Mouse (Mus musculus) heart, postnatal 14 days (tissue): ENCODE measurements around the gene Tapbpl. TPM values are rescaled to one million over a fixed set of nuclear protein-coding genes. Genes with fewer than 3 reads are reported as not detected.

Source experiments
- microRNA-seq, 2 experiments: library from miRNA; unstranded; fragments of <30 nt; microRNA quantifications; one replicate each; pipeline ENCODE4 v1.2.0; 2021 to 2022
- total RNA-seq, 2 experiments: library from RNA; stranded (reverse); gene quantifications; 2 replicates each; pipeline ENCODE4 v1.2.3; 2021

Tapbpl gene
- total RNA-seq, 2 experiments from 2014 or later, result 4.0 to 4.3 TPM

Small RNA genes within 50 kb of the gene (microRNA-seq; reads per million reads assigned to microRNA genes)
- gene Mir3098, result 1.7 to 3.8 reads per million in 2 experiments
- 0 reads per million in 2 experiments for gene Mir8113

Other genes with a start within 250 kb of the Tapbpl start
- gene Pianp, start 235.2 kb downstream of the Tapbpl start, total RNA-seq, result under 1 TPM; 0.60 to 0.66 TPM
- 10 to 100 TPM; 24.4 to 24.8 TPM for gene Zfp384, start 222.7 kb downstream of the Tapbpl start, total RNA-seq
- gene Ing4, start 192.1 kb downstream of the Tapbpl start, total RNA-seq, result 10 to 100 TPM; 40.6 to 41.9 TPM
- gene Acrbp, start 182.2 kb downstream of the Tapbpl start, total RNA-seq, result 1 to 10 TPM; 3.8 to 4.5 TPM
- gene Lpar5, start 163.9 kb downstream of the Tapbpl start, total RNA-seq, result under 1 TPM; 0.41 to 0.83 TPM
- 100 to 1,000 TPM; 141 to 145 TPM for gene Chd4, start 135.9 kb downstream of the Tapbpl start, total RNA-seq
- 10 to 100 TPM; 16.2 to 19.9 TPM for gene Nop2, start 100.0 kb downstream of the Tapbpl start, total RNA-seq
- gene Iffo1, start 86.6 kb downstream of the Tapbpl start, total RNA-seq, result 10 to 100 TPM in 1 of 2 experiments, 1 to 10 TPM in 1; 10.0 to 16.1 TPM
- gene Gapdh, start 65.4 kb downstream of the Tapbpl start, total RNA-seq, result 1,000 to 10,000 TPM; 3,924 to 4,148 TPM
- 10 to 100 TPM; 28.1 to 33.4 TPM for gene Ncapd2, start 40.2 kb downstream of the Tapbpl start, total RNA-seq
- 100 to 1,000 TPM; 279 to 289 TPM for gene Mrpl51, start 40.1 kb downstream of the Tapbpl start, total RNA-seq
- 1 to 10 TPM; 9.3 to 9.8 TPM for gene Vamp1, start 16.3 kb downstream of the Tapbpl start, total RNA-seq
- gene Cd27, start 5.2 kb upstream of the Tapbpl start, total RNA-seq, result 1 to 10 TPM in 1 of 2 experiments, under 1 TPM in 1; 0.91 to 7.5 TPM
- gene Tuba3a, start 54.2 kb upstream of the Tapbpl start, total RNA-seq, result not detected
- gene Ltbr, start 82.0 kb upstream of the Tapbpl start, total RNA-seq, result 10 to 100 TPM; 34.6 to 36.0 TPM
- 1 to 10 TPM in 1 of 2 experiments, under 1 TPM in 1; 1.00 to 1.1 TPM for gene Scnn1a, start 88.8 kb upstream of the Tapbpl start, total RNA-seq
- gene Tnfrsf1a, start 117.5 kb upstream of the Tapbpl start, total RNA-seq, result 10 to 100 TPM; 63.4 to 70.7 TPM
- gene Plekhg6, start 148.9 kb upstream of the Tapbpl start, total RNA-seq, result not detected